ENCODE assay signal across 8 mouse cellular contexts in the genomic region with DNA sequence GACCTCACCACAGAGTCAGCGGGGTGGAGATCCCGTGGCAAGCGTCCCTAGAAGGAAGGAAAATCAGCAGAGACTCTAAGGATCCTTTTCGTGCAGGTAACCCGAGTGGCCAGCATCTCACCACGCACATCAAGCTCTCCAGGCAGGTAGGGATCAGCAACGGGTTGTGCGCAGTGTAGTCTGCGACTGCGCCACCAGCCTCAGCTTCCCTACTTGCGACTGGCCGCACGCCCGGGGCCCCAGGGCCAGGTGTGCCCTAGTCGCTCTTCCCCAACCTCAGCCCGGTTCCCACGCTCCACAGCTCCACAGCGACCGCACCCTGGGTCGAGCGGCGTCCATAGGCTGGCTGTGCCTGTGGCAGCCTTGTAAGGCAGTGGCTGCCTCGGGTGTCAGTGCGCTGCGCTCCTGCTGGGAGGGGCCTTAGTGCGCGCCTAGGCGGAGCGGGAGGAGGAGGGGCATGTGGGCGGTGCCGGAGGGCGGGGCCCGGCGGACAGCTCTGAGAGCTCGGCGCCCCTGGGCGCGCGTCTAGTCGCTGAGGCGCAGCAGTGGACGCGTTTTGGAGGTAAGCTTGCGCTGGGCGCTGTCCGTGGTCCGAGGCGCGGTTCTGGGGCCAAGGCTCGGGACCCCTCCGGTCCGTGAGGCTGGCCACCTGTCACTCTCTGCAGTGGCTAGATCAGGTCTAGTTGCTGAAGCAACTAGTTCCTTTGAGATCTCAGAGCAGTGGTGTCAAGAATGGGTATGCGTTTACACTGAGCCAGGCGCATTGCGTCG. TPM values are rescaled to one million over a fixed set of nuclear protein-coding genes. Genes with fewer than 3 reads are reported as not detected.
DNase-seq lines count a peak whose midpoint lies in the region; ATAC-seq and TF ChIP-seq lines count a peak whose summit lies in the region.

A gene (plus strand): TSS at position 460 of the 771 bp plus-strand sequence.

- TF ChIP-seq CTCF in MEL (IDR thresholded peaks at IDR 0.05 in 2 of 3, conservative IDR thresholded peaks at IDR 0.05 in 1 of 3; ENCODE audit: control insufficient read depth in 1 of 3, insufficient read depth in 1 of 3, low read depth in 2 of 3, low read length in 3 of 3, poor library complexity in 1 of 3, severe bottlenecking in 1 of 3) = no peak
- no peak for TF ChIP-seq CTCF in cerebellum, adult 2 months (IDR thresholded peaks at IDR 0.05; ENCODE audit: borderline replicate concordance, insufficient read depth, low read depth, low read length)
- TF ChIP-seq CTCF in forebrain, postnatal 0 days (IDR thresholded peaks at IDR 0.05; ENCODE audit: low read depth) = no peak; the same call in 1 of the 2 replicates
- no peak for TF ChIP-seq CTCF in testis, adult 2 months (IDR thresholded peaks at IDR 0.05; ENCODE audit: control insufficient read depth, insufficient read depth, insufficient replicate concordance, low read depth, low read length)

- H3K79me2 ChIP-seq in MEL (ENCODE audit: control insufficient read depth, insufficient read depth, low read length, poor library complexity) = no peaks in the 10 kb centered on the region

- intact Hi-C loops in heart, postnatal 36 days (cut with DNase I) = loop anchor here (2.0 kb wide), 1 partner anchor 36 kb away; no protein-coding TSS in a partner anchor

- TF ChIP-seq POLR2A in MEL (IDR thresholded peaks at IDR 0.05; ENCODE audit: control insufficient read depth in 1 of 2, insufficient read depth in 1 of 2, low read depth in 1 of 2, low read length in 2 of 2, poor library complexity in 1 of 2) = no peak; a peak in 1 of 4 replicates
- peak; percentile 67 for TF ChIP-seq POLR2A in cerebellum, adult 2 months (IDR thresholded peaks at IDR 0.05; ENCODE audit: borderline replicate concordance, insufficient read depth, low read length)
- 0 out of 2 replicates have a peak, but pooled peaks have one; percentile 25 for TF ChIP-seq POLR2A in testis, adult 2 months (IDR thresholded peaks at IDR 0.05; ENCODE audit: control insufficient read depth, low read depth, low read length)

- no peaks in the 10 kb centered on the region for H3K36me3 ChIP-seq in MEL (ENCODE audit: control insufficient read depth in 1 of 2, insufficient read depth in 2 of 2, low read length in 2 of 2)
- no peaks in the 10 kb centered on the region for H3K36me3 ChIP-seq in forebrain, postnatal 0 days (ENCODE audit: insufficient read depth)
- no peaks in the 10 kb centered on the region for H3K36me3 ChIP-seq in neural tube, embryonic 14.5 days (ENCODE audit: control insufficient read depth, insufficient read depth, low read length)
- H3K36me3 ChIP-seq in testis, adult 2 months (ENCODE audit: control insufficient read depth, insufficient read depth, low read length) = no peaks in the 10 kb centered on the region

- DNase-seq in MEL (ENCODE audit: low read depth, low spot score) = peak; percentile 92
- peak; percentile 95 for DNase-seq in cerebellum, adult 2 months
- DNase-seq in forebrain, postnatal 0 days = peak; percentile 87
- DNase-seq in heart, postnatal 36 days = peak; percentile 95 to 96
- DNase-seq in layer of hippocampus, adult 18-20 months (ENCODE audit: low spot score in 2 of 2) = peak; percentile 94 to 97
- DNase-seq in lung, adult 18-20 months = peak; percentile 96 to 97

- no peak for TF ChIP-seq RAD21 in MEL (IDR thresholded peaks at IDR 0.05; ENCODE audit: low read depth, low read length)

- 0 out of 4 replicates have a peak, but pooled peaks cover 0 to 3% of the 10 kb centered on the region in 2 experiments for H3K4me1 ChIP-seq in MEL (ENCODE audit: control insufficient read depth in 1 of 2, insufficient read depth in 2 of 2, low read length in 2 of 2)
- peaks cover 10% of the 10 kb centered on the region; the same call in 1 of the 2 replicates for H3K4me1 ChIP-seq in cerebellum, adult 2 months (ENCODE audit: control insufficient read depth, insufficient read depth, low read length)
- H3K4me1 ChIP-seq in forebrain, postnatal 0 days (ENCODE audit: insufficient read depth) = peaks cover 8% of the 10 kb centered on the region; the same call in 1 of the 2 replicates
- H3K4me1 ChIP-seq in neural tube, embryonic 14.5 days (ENCODE audit: control insufficient read depth, insufficient read depth, low read length) = 0 out of 2 replicates have a peak, but pooled peaks cover 5% of the 10 kb centered on the region
- H3K4me1 ChIP-seq in testis, adult 2 months (ENCODE audit: control insufficient read depth, insufficient read depth, low read length) = peaks cover 20% of the 10 kb centered on the region

- TF ChIP-seq EP300 in MEL (IDR thresholded peaks at IDR 0.05; ENCODE audit: low read depth in 1 of 2, low read length in 2 of 2) = no peak

- no peak within 1 kb of the TSS for H3K27ac ChIP-seq in MEL (ENCODE audit: control insufficient read depth, low read depth, low read length)
- peak within 1 kb of the TSS; percentile 62 for H3K27ac ChIP-seq in cerebellum, adult 2 months (ENCODE audit: insufficient read depth, low read length)
- H3K27ac ChIP-seq in forebrain, postnatal 0 days (ENCODE audit: low read depth, low read length) = peak within 1 kb of the TSS; percentile 86
- peak within 1 kb of the TSS; percentile 58 for H3K27ac ChIP-seq in neural tube, embryonic 14.5 days (ENCODE audit: low read depth, low read length)
- no peak within 1 kb of the TSS for H3K27ac ChIP-seq in testis, adult 2 months (ENCODE audit: control insufficient read depth, insufficient read depth, low read depth, low read length)

- no peaks in the 10 kb centered on the region for H3K9me3 ChIP-seq in MEL (replicated peaks; ENCODE audit: insufficient read depth, low read length)
- H3K9me3 ChIP-seq in forebrain, postnatal 0 days (ENCODE audit: low read length) = no peaks in the 10 kb centered on the region
- no peaks in the 10 kb centered on the region for H3K9me3 ChIP-seq in neural tube, embryonic 14.5 days (ENCODE audit: control insufficient read depth, low read length)

- H3K4me2 ChIP-seq in forebrain, postnatal 0 days (ENCODE audit: low read depth) = peak within 1 kb of the TSS; percentile 88
- peak within 1 kb of the TSS; percentile 95 for H3K4me2 ChIP-seq in neural tube, embryonic 14.5 days (ENCODE audit: low read depth, low read length)

- H3K9ac ChIP-seq in MEL (ENCODE audit: control insufficient read depth, low read depth, low read length, poor library complexity, severe bottlenecking) = peak within 1 kb of the TSS; percentile 55; the same call in 1 of the 2 replicates
- H3K9ac ChIP-seq in forebrain, postnatal 0 days = peak within 1 kb of the TSS; percentile 70
- H3K9ac ChIP-seq in neural tube, embryonic 14.5 days (replicated peaks; ENCODE audit: low read depth, low read length) = peak within 1 kb of the TSS; percentile 51

- H3K4me3 ChIP-seq in MEL (ENCODE audit: control insufficient read depth in 1 of 2, insufficient read depth in 1 of 2, low read depth in 2 of 2, low read length in 2 of 2) = peak within 1 kb of the TSS; percentile 21 to 63
- H3K4me3 ChIP-seq in cerebellum, adult 2 months (replicated peaks; ENCODE audit: insufficient read depth, low read depth, low read length) = peak within 1 kb of the TSS; percentile 63
- H3K4me3 ChIP-seq in forebrain, postnatal 0 days (ENCODE audit: low read depth, low read length) = peak within 1 kb of the TSS; percentile 67
- peak within 1 kb of the TSS; percentile 63 for H3K4me3 ChIP-seq in neural tube, embryonic 14.5 days (ENCODE audit: low read depth, low read length)
- peak within 1 kb of the TSS; percentile 51 for H3K4me3 ChIP-seq in testis, adult 2 months (ENCODE audit: control insufficient read depth, low read depth, low read length)

- peak; percentile 92 for ATAC-seq in forebrain, postnatal 0 days
- ATAC-seq in neural tube, embryonic 14.5 days (ENCODE audit: low read depth) = peak; percentile 92

- under 1% methylated on average over 49 of the region's 56 CpGs for WGBS in cerebellum, adult 2 months
- WGBS in forebrain, postnatal 0 days = 4% methylated on average over 56 of the region's 56 CpGs
- under 1% methylated on average over 56 of the region's 56 CpGs for WGBS in neural tube, embryonic 14.5 days

- H3K27me3 ChIP-seq in MEL (ENCODE audit: control insufficient read depth in 1 of 2, insufficient read depth in 2 of 2, low read length in 2 of 2) = peaks cover 0 to 1% of the 10 kb centered on the region in 2 experiments; a peak in 2 of 4 replicates
- no peaks in the 10 kb centered on the region for H3K27me3 ChIP-seq in cerebellum, adult 2 months (ENCODE audit: control insufficient read depth, insufficient read depth, low read length)
- H3K27me3 ChIP-seq in forebrain, postnatal 0 days (ENCODE audit: insufficient read depth, low read length) = no peaks in the 10 kb centered on the region; the same call in 1 of the 2 replicates
- H3K27me3 ChIP-seq in neural tube, embryonic 14.5 days (ENCODE audit: control insufficient read depth, insufficient read depth, low read length) = no peaks in the 10 kb centered on the region
- H3K27me3 ChIP-seq in testis, adult 2 months (ENCODE audit: control insufficient read depth, insufficient read depth, low read length) = no peaks in the 10 kb centered on the region

TF ChIP-seq in MEL, 35 proteins besides CTCF, POLR2A, EP300 and RAD21 (continues in another document):
- TF ChIP-seq SMC3 (IDR thresholded peaks at IDR 0.05; ENCODE audit: low read depth, low read length) = no peak
- TF ChIP-seq USF1 (IDR thresholded peaks at IDR 0.05; ENCODE audit: low read depth, low read length) = no peak
- 0 out of 2 replicates have a peak, but pooled peaks have one; percentile 22 for TF ChIP-seq MXI1 (IDR thresholded peaks at IDR 0.05; ENCODE audit: low read depth, low read length)
- no peak for TF ChIP-seq USF2 (IDR thresholded peaks at IDR 0.05; ENCODE audit: borderline replicate concordance in 1 of 2, insufficient read depth in 1 of 2, low read depth in 1 of 2, low read length in 2 of 2)
- TF ChIP-seq NELFE (IDR thresholded peaks at IDR 0.05; ENCODE audit: low read depth, low read length) = no peak
- TF ChIP-seq MYC (IDR thresholded peaks at IDR 0.05; ENCODE audit: low read depth, low read length) = no peak
- TF ChIP-seq MYB (IDR thresholded peaks at IDR 0.05; ENCODE audit: low read depth, low read length) = no peak
- no peak for TF ChIP-seq ZMIZ1 (IDR thresholded peaks at IDR 0.05; ENCODE audit: low read depth, low read length)
- TF ChIP-seq MAX (IDR thresholded peaks at IDR 0.05; ENCODE audit: low read length) = no peak
- no peak for TF ChIP-seq ZKSCAN1 (IDR thresholded peaks at IDR 0.05; ENCODE audit: low read depth, low read length)

RNA-seq across cellular contexts. Expression of the gene that starts here (rescaled TPM):
- total RNA-seq in MEL (2012; rRNA removed) = not detected in 2 replicates
- polyA plus RNA-seq in MEL (2012; ENCODE audit: insufficient read depth in 1 of 2, insufficient read length in 2 of 2, low read depth in 1 of 2, low replicate concordance in 2 of 2, missing spikeins in 1 of 2) = under 1 TPM in 1 of 2 experiments, not detected in 1; 0.04 TPM
- 178 and 180 TPM in 2 replicates for polyA plus RNA-seq in cerebellum, adult 2 months (2012; rRNA removed)
- total RNA-seq in forebrain, postnatal 0 days (2014; rRNA removed) = 28.9 and 33.4 TPM in 2 replicates
- polyA plus RNA-seq in forebrain, postnatal 0 days (2015; fragmentation: Nextera tagmentation; extraction: Ambion mirVana) = 6.2 and 8.2 TPM in 2 replicates
- total RNA-seq in heart, postnatal 36 days (2021) = 10 to 100 TPM; 19.3 to 24.5 TPM
- total RNA-seq in layer of hippocampus, adult 18-20 months (2021) = 100 to 1,000 TPM; 283 to 288 TPM
- 13.3 and 14.0 TPM in 2 replicates for polyA plus RNA-seq in neural tube, embryonic 14.5 days (2014; fragmentation: Nextera tagmentation; extraction: Ambion mirVana)
- 0.55 and 0.68 TPM in 2 replicates for polyA plus RNA-seq in testis, adult 2 months (2012; rRNA removed)

Comparison
In these comparisons a context has a peak if more than half of its experiments do, and no peak if none do; other contexts are left out.
1. RNA of the gene that starts here (total RNA-seq): 283 to 288 TPM in layer of hippocampus, adult 18-20 months, 28.9 to 33.4 TPM in forebrain, postnatal 0 days and 19.3 to 24.5 TPM in heart, postnatal 36 days; not detected in MEL; every median in the first group is over 10 times any median in the second.
2. RNA of the gene that starts here (polyA plus RNA-seq): 178 to 180 TPM in cerebellum, adult 2 months; 13.3 to 14.0 TPM in neural tube, embryonic 14.5 days, 6.2 to 8.2 TPM in forebrain, postnatal 0 days, 0.55 to 0.68 TPM in testis, adult 2 months and 0.04 TPM in MEL; every median in the first group is over 10 times any median in the second.
3. Peak in DNase-seq, H3K4me3 ChIP-seq and H3K9ac ChIP-seq in MEL; RNA of the gene not detected or under 1 TPM.
4. H3K27ac ChIP-seq: peak in cerebellum, adult 2 months (single experiment), forebrain, postnatal 0 days (single experiment) and neural tube, embryonic 14.5 days (single experiment); none in MEL (single experiment) and testis, adult 2 months (single experiment).
5. POLR2A ChIP-seq: peak in cerebellum, adult 2 months (single experiment) and testis, adult 2 months (single experiment); none in MEL (0 of 2).
6. Peak in every context shown above with its lines, with median percentiles within 50 percentile points of each other: DNase-seq, H3K4me3 ChIP-seq and H3K9ac ChIP-seq.